Mouse (Mus musculus) fat pad, adult 2 months (tissue): Measurements from ENCODE around the gene Phactr1.

Experiments used
- DNase-seq: peaks from one replicate; pipeline ENCODE4 v3.0.0-alpha.2; 2011; ENCODE audit warnings: low read depth, low spot score; ENCODE audit errors: extremely low read depth

Phactr1 gene

GRCm38 (mm10) chr13:42866162-42866941 is 185.9 kb downstream of the Phactr1 start:
- no peak for DNase-seq

- DNase-seq: no peak
Measured at GRCm38 (mm10) chr13:42867026-42867425, 186.6 kb downstream of the Phactr1 start.

DNA sequence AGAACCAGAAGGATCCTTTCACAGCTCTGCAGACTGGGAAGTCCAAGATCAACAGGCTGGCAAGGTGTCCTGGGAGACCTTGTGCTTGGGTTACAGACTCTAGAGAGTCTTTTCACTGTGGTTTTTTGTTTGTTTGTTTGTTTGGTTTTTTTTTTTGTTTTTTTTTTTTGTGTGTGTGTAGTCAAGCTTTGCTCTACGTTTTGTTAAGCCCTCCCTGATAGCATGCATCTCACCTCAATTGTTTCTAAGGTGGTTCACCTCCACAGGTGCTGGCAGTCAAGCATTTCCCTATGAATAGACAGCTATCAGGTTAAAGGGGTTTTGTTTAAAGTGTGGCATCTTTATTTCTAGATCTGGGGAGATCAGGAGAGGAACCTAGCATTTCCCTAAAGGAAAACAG is 191.7 kb downstream of the Phactr1 start:
- no peak for DNase-seq

- DNase-seq: no peak
Measured at GRCm38 (mm10) chr13:42878346-42878745, 197.9 kb downstream of the Phactr1 start.

DNA sequence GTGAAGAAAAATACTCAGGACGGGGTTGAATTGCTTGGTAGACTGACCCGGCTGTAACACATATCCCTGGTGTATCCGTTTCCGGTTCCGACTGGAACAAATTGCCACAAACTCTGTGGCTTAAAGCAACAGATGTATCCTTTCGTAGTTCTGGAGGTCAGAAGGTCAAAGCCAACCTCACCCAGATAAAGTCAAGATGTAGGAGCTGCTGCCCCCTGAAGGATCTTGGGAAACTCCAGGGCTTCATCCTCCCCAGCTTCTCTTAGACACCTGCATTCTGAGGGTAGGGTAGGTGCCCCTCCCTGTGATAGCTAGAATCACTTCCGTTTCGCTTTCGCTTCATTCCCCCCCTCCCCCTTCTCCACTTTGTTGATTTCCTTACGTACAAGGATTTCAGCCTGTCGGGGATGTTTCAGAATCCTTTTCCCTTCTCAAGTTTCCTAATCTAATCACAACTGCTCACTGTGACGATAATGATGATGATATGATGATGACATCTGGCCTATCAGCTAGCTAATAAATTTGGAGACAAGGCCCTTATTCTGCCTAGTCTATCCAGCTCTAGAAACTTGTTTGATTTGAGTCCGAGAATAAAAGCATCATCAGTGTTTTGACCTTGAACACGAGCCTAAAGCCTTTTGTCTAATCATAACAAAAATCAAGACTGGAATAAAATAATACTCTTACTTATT is 203.8 kb downstream of the Phactr1 start:
- DNase-seq: no peak

GRCm38 (mm10) chr13:42884725-42885115 is 204.3 kb downstream of the Phactr1 start:
- no peak for DNase-seq

- no peak for DNase-seq
Measured at GRCm38 (mm10) chr13:42887701-42888100, 207.3 kb downstream of the Phactr1 start.

DNA sequence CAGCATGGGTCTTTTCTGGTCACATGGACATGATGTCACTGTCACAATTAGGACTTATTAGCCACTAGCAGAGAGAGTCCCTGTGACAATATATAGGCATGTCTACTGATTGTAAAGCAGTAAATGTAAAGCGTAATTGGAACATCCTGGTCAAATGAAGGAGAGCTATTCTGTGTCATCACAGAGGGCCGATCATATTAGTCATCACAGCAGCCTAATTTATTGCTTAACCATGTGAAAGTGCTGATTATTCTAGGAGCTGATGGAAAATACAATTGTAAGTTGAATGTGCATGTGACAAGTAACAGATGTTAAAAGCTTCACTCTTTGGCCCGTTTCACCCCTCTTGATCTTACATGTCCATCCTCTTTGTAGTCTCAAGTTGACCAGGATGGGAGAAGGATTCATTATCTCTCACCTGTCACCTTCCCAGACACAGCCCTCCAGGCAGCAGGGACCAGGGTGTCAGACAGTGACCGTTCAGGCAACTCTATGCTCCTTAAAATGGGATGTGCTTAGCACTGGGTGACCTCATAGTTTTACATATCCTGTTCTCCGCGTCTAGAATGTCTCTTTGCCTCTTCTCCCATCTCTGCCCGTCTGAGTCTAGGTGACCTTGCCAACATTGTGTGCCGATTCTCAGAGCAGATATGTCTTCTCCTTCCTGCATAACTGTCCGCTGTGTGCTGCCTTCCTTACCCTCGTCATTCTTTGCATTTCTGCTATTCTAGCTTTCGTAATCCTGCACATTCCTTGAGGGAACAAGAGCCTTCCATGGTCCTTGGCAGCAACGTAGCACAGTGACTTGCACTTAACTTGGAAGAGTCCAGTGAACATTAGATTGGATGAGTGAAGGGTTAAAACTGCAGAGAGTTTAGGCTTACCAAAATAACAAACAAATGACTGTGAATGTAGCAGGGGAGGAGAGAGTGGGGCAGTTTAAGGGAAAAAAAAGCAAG is 209.4 kb downstream of the Phactr1 start:
- DNase-seq: no peak

DNA sequence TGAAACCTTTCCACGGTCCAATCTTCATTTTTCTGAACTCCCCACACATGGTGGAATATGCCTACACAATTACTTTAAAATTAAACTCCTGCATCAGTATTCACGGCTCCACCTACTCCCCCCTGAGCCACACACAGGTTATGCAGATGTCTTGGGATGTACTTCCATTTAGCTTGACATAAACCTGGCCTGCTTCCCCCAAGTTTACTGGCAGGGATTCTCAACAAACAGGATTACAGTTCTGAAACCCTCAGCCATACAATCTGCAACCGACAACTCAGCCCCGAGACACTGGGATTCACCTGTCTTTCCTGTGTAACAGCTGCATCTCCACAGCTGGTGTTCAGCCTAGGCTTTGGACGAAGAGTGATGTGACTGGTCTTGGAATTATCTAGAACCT is 210.2 kb downstream of the Phactr1 start:
- no peak for DNase-seq

DNA sequence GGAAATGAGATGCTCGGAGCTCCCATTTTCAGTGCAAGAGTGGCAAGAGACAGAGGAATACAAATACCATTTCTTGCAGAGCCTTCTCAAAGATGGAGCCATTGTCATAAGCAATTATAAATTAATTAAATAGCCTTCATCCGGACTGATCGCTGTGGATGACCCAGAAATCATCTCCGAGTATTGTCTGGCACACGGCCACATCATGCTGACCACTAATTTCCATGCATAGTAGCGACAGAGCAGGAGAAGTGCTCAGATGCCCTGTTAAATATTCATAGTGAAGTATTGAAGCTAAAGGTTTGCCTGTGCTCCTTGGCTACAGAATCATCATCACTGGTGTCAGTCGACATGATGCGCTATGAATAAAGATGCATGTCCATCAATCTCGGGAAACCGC is 213.6 kb downstream of the Phactr1 start:
- DNase-seq: no peak

GRCm38 (mm10) chr13:42894598-42894997 is 214.2 kb downstream of the Phactr1 start:
- no peak for DNase-seq

- DNase-seq: no peak
Measured at GRCm38 (mm10) chr13:42895980-42896379, 215.6 kb downstream of the Phactr1 start.

DNA sequence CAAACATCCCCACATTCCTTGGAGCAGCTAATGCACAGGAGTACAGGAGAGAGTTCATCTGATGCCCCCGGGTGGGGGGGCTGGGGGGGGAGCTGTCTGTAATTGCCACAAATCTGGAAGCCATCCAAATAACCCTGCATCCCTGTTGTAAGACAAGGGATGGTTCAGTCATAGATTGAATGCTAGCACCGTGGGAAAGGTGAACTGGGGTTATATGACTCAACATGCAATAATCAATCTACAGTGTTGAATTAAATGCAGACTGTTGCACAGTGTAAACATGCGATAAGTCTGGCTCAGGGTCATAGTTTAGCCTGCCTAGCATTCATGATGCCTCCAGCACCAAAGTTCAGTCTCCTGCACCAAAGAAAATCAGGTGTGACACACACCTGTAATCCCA is 219.2 kb downstream of the Phactr1 start:
- no peak for DNase-seq

DNA sequence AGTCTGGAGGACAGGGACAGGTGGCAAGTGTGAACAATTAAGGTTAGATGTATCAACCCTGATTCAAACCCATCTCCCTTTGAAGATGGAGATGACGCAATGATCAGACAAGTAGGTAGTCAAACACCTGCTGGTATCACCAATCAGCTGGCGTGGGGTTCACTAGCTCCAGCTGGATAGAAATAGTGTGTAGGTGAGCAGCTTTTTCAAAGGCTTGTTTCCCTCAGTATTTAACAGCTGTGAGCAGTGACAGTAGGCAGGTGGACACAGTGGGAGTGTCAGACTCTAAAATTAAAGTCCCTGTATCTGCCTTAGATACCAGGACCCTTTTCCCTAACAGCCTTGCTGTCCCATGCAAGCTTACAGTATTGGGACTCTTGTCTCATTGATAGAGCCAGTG is 221.4 kb downstream of the Phactr1 start:
- no peak for DNase-seq

- DNase-seq: no peak
Measured at GRCm38 (mm10) chr13:42902859-42903258, 222.4 kb downstream of the Phactr1 start.

- no peak for DNase-seq
Measured at GRCm38 (mm10) chr13:42905818-42906217, 225.4 kb downstream of the Phactr1 start.

- no peak for DNase-seq
Measured at GRCm38 (mm10) chr13:42906990-42907389, 226.6 kb downstream of the Phactr1 start.

DNA sequence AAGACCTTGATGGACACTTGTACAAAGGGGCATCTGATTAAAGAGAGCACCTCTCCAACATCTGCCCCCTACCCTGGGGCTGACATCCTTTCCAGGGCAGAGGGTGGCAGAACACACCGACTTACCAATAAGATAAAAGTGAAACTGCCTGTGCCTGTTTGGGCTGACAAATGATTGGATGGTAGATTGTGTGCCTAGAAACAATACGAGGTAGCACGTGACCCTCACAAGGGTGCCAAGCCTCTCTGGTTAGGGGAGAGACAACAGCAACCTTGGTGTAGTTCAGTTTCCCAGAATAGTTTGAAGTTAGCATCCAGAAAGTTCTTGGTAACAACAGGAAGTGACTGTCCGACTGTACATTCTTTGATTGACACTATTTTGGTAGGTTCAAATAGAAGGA is 234.7 kb downstream of the Phactr1 start:
- no peak for DNase-seq

DNA sequence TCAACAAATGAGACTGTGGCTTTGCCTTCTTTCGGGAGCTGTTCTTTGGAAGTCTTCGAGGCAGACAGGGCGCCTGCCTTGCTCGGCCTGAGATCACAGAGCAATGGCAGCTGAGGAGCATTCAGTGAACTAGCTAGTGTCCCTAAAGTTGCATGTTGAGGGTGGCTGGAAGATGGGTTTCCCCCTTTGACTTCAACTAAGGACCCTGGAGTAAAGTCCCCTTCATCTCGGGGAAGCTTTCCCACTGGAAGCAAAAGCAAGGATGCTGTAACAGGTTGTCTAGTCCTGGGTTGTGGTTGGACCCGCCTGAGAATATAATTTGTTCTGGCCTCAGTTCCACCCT is 235.4 kb downstream of the Phactr1 start:
- DNase-seq: no peak

DNA sequence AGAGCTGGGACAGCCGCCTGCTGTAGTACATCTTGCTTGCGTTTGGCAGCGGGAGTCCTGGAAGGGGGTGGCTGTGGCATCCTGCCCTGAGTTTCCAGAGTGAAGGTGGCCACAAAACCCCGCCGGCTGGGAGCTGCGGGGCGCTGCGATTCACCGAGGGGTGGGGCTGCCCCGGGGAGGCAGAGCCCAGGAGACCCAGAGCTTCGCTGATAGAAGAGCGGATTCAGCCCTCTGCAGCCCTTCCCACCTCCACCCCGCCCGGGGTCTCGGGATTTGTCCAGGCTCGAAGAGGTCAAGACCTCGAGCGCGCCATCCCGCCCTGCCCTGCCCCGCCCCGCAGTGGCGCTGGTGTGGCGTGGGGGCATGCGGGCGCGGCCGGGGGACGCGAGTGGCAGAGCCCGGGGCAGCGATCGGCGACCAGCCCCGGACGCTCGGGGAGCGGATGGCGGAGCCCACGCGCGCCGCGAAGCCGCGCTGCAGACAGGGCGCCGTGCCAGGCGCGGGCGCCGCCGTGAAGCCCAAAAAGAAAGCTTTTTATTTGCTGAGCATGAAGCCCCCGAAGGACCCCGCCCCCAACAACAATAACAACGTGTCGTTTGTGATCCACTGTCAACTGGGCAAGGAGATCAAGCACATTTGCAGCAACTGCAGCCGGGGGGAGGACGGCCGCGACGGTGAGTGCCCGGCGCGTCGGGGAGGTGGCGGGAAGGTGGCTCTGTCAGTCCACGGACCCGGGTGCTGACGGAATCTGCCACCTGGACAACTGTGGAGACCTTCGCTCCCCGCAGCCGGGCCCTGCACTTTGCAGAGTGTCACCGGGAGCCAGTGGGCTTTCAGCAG is 236.0 kb downstream of the Phactr1 start:
- DNase-seq: no peak

- no peak for DNase-seq
Measured at GRCm38 (mm10) chr13:42917251-42917650, 236.8 kb downstream of the Phactr1 start.
